In the genomic region with DNA sequence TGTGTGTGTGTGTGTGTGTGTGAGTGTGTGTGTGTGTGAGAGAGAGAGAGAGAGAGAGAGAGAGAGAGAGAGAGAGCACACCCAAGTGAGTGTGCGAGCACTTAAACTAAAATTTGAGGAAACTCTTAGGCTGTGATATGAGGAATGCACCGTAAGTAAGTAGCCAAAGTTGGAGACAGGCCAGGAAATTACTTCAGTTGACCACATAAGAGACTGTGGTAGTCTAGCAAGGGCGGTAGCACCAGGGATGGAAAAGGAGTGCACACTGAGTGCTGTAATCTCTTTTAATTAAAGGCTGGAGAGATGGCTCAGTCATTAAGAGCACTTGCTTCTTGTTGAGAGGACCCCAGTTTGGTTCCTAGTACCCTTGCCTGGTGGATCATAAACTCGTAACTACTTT, we compare ENCODE assay signal across 14 mouse cellular contexts. TPM values are rescaled to one million over a fixed set of nuclear protein-coding genes. Genes with fewer than 3 reads are reported as not detected.
DNase-seq lines count a peak whose midpoint lies in the region; ATAC-seq lines count a peak whose summit lies in the region.
"Had no signal": no experiment of that assay in that cellular context is flagged by ENCODE, and none has a peak within 500 bp of the region (broad histone marks: within the 10 kb centered on the region; RNA-seq: fewer than 3 reads in every experiment).

No protein-coding gene starts in this region.

- ATAC-seq in hindbrain, embryonic 14.5 days (ENCODE audit: low FRiP score): no peak
- no peak for ATAC-seq in hindbrain, embryonic 11.5 days (ENCODE audit: low FRiP score)
- ATAC-seq in common myeloid progenitor, adult 5-6 weeks (replicated peaks; ENCODE audit: low read depth, poor library complexity, severe bottlenecking): peak; percentile 43

- no peak overlapping the region for H3K9ac ChIP-seq in hindbrain, embryonic 14.5 days
- H3K9ac ChIP-seq in hindbrain, embryonic 11.5 days (ENCODE audit: low read depth, low read length): no peak overlapping the region
- H3K9ac ChIP-seq: embryonic facial prominence, embryonic 13.5 days; midbrain, embryonic 12.5 days had no signal

- H3K4me1 ChIP-seq in hindbrain, embryonic 14.5 days (replicated peaks; ENCODE audit: control insufficient read depth, insufficient read depth, low read length): peaks cover 22% of the 10 kb centered on the region
- H3K4me1 ChIP-seq in hindbrain, embryonic 11.5 days (replicated peaks; ENCODE audit: control insufficient read depth, insufficient read depth, low read length): no peaks in the 10 kb centered on the region

- H3K4me2 ChIP-seq in hindbrain, embryonic 14.5 days (replicated peaks): 0 out of 2 replicates have a peak overlapping the region, but pooled peaks have one; percentile 75
- H3K4me2 ChIP-seq in hindbrain, embryonic 11.5 days (replicated peaks; ENCODE audit: low read depth, low read length): no peak overlapping the region
- H3K4me2 ChIP-seq: midbrain, embryonic 12.5 days had no signal

- no peak overlapping the region for H3K4me3 ChIP-seq in hindbrain, embryonic 14.5 days (replicated peaks; ENCODE audit: low read length)
- no peak overlapping the region for H3K4me3 ChIP-seq in hindbrain, embryonic 11.5 days (ENCODE audit: low read depth, low read length)
- H3K4me3 ChIP-seq: embryonic facial prominence, embryonic 13.5 days; midbrain, embryonic 12.5 days had no signal

- H3K9me3 ChIP-seq in hindbrain, embryonic 14.5 days (ENCODE audit: control insufficient read depth, low read length): no peaks in the 10 kb centered on the region
- H3K9me3 ChIP-seq in hindbrain, embryonic 11.5 days (ENCODE audit: control insufficient read depth, low read length): no peaks in the 10 kb centered on the region
- H3K9me3 ChIP-seq: embryonic facial prominence, embryonic 13.5 days; G1E; midbrain, embryonic 12.5 days had no signal

- no peaks in the 10 kb centered on the region for H3K27me3 ChIP-seq in hindbrain, embryonic 14.5 days (ENCODE audit: control insufficient read depth, insufficient read depth, low read length)
- H3K27me3 ChIP-seq in hindbrain, embryonic 11.5 days (ENCODE audit: control insufficient read depth, insufficient read depth, low read length): no peaks in the 10 kb centered on the region
- H3K27me3 ChIP-seq: embryonic facial prominence, embryonic 13.5 days had no signal

- no peak for DNase-seq in hindbrain, embryonic 14.5 days (ENCODE audit: low spot score)
- no peak for DNase-seq in hindbrain, embryonic 11.5 days (ENCODE audit: low spot score)
- peak; percentile 44 for DNase-seq in CD4-positive helper T cell, adult 2 months (ENCODE audit: low read depth, low spot score)
- DNase-seq in lung, postnatal 14 days: peak; percentile 71
- DNase-seq in thymus, postnatal 14 days: no peak
- no peak for DNase-seq in layer of hippocampus, postnatal 14 days (ENCODE audit: low spot score in 2 of 2)
- DNase-seq in right cerebral cortex, postnatal 14 days: no peak
- DNase-seq: kidney, adult 9 months; thymus, adult 2 months had no signal

- WGBS in hindbrain, embryonic 14.5 days: 83% methylated on average over 4 of the region's 4 CpGs
- 82% methylated on average over 4 of the region's 4 CpGs for WGBS in hindbrain, embryonic 11.5 days

- H3K36me3 ChIP-seq in hindbrain, embryonic 14.5 days (replicated peaks; ENCODE audit: control insufficient read depth, insufficient read depth): peaks cover 8% of the 10 kb centered on the region; the same call in 1 of the 2 replicates
- H3K36me3 ChIP-seq in hindbrain, embryonic 11.5 days (ENCODE audit: control insufficient read depth, insufficient read depth, low read length): no peaks in the 10 kb centered on the region
- H3K36me3 ChIP-seq: embryonic facial prominence, embryonic 13.5 days; midbrain, embryonic 12.5 days had no signal

- H3K27ac ChIP-seq in hindbrain, embryonic 14.5 days: no peak overlapping the region
- no peak overlapping the region for H3K27ac ChIP-seq in hindbrain, embryonic 11.5 days (ENCODE audit: low read depth, low read length)
- H3K27ac ChIP-seq: embryonic facial prominence, embryonic 13.5 days; midbrain, embryonic 12.5 days had no signal

RNA-seq across cellular contexts. Expression of gene Gm43552, which starts 2.8 kb away (rescaled TPM):
- not detected in 2 replicates for polyA plus RNA-seq in hindbrain, embryonic 14.5 days (2014; fragmentation: Nextera tagmentation; extraction: Ambion mirVana)
- 1.3 TPM in 1 of 2 replicates, not detected in the other for polyA plus RNA-seq in hindbrain, embryonic 11.5 days (2014; fragmentation: Nextera tagmentation; extraction: Ambion mirVana)
- not detected in 2 replicates for total RNA-seq in common myeloid progenitor, adult 5-6 weeks (2017)
- not detected for total RNA-seq in layer of hippocampus, postnatal 14 days (2021)
- total RNA-seq: G1E; left cerebral cortex, postnatal 25 days had no signal
- polyA plus RNA-seq: embryonic facial prominence, embryonic 13.5 days; midbrain, embryonic 12.5 days; thymus, adult 2 months had no signal

RNA-seq across cellular contexts. Expression of gene Smim14, which starts 47.2 kb away (rescaled TPM):
- 201 and 237 TPM in 2 replicates for polyA plus RNA-seq in hindbrain, embryonic 14.5 days (2014; fragmentation: Nextera tagmentation; extraction: Ambion mirVana)
- polyA plus RNA-seq in hindbrain, embryonic 11.5 days (2014; fragmentation: Nextera tagmentation; extraction: Ambion mirVana): 109 and 111 TPM in 2 replicates
- 76.0 and 83.0 TPM in 2 replicates for total RNA-seq in common myeloid progenitor, adult 5-6 weeks (2017)
- 100 to 1,000 TPM; 150 to 155 TPM for total RNA-seq in layer of hippocampus, postnatal 14 days (2021)

RNA-seq across cellular contexts. Expression of gene Ube2k, which starts 47.2 kb away (rescaled TPM):
- 153 and 159 TPM in 2 replicates for polyA plus RNA-seq in hindbrain, embryonic 14.5 days (2014; fragmentation: Nextera tagmentation; extraction: Ambion mirVana)
- 147 and 172 TPM in 2 replicates for polyA plus RNA-seq in hindbrain, embryonic 11.5 days (2014; fragmentation: Nextera tagmentation; extraction: Ambion mirVana)
- total RNA-seq in common myeloid progenitor, adult 5-6 weeks (2017): 48.2 and 49.6 TPM in 2 replicates
- total RNA-seq in layer of hippocampus, postnatal 14 days (2021): 100 to 1,000 TPM; 130 to 137 TPM

RNA-seq across cellular contexts. Expression of gene Ugdh, which starts 54.1 kb away (rescaled TPM):
- 40.2 and 46.5 TPM in 2 replicates for polyA plus RNA-seq in hindbrain, embryonic 14.5 days (2014; fragmentation: Nextera tagmentation; extraction: Ambion mirVana)
- polyA plus RNA-seq in hindbrain, embryonic 11.5 days (2014; fragmentation: Nextera tagmentation; extraction: Ambion mirVana): 69.0 and 70.3 TPM in 2 replicates
- 36.8 and 41.7 TPM in 2 replicates for total RNA-seq in common myeloid progenitor, adult 5-6 weeks (2017)
- total RNA-seq in layer of hippocampus, postnatal 14 days (2021): 10 to 100 TPM; 24.1 to 30.9 TPM

Comparison
In these comparisons a context has a peak if more than half of its experiments do, and no peak if none do; other contexts are left out.
1. DNase-seq: peak in CD4-positive helper T cell, adult 2 months (single experiment) and lung, postnatal 14 days (single experiment); none in hindbrain, embryonic 14.5 days (single experiment), hindbrain, embryonic 11.5 days (single experiment), thymus, postnatal 14 days (single experiment), layer of hippocampus, postnatal 14 days (0 of 2) and right cerebral cortex, postnatal 14 days (single experiment).